Mouse (Mus musculus) myocyte (in vitro differentiated cells): ENCODE measurements around the gene Polh.

Experiments
- MAX ChIP-seq: IDR thresholded peaks from one replicate; pipeline ENCODE4 v1.6.1; 2011; ENCODE audit warnings: low read depth, mild to moderate bottlenecking, control low read depth
- TCF12 ChIP-seq: IDR thresholded peaks from one replicate; pipeline ENCODE4 v1.6.1; 2011; ENCODE audit warnings: mild to moderate bottlenecking, control low read depth; ENCODE audit not compliant: poor library complexity, insufficient read depth, severe bottlenecking

DNA sequence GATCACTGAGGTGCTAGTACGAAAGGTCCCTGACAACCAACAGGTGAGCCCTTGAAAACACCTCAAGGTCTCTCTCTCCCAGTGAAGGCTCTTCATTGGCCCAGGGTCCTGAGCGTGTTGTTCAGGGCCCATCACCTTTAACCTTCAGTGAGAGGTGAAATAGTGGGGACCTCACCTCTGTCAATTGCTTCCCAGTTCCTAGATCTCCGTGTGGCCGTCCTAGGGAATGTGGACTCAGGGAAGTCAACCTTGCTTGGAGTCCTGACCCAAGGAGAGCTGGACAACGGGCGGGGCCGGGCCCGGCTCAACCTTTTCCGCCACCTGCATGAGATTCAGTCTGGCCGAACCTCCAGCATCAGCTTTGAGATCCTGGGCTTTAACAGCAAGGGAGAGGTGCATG is 37.7 kb downstream of the Polh start:
- TF ChIP-seq TCF12 (no peak), MAX (no peak)
